Mouse (Mus musculus): Measurements from ENCODE around the gene Acss1.

Acss1 gene

GRCm38 (mm10) chr2:150667820-150668766, at the start of gene Acss1:
Acss1 (minus strand) TSS chr2:150668500.
- peak; percentile 40 to 62 for DNase-seq (ENCODE audit: low spot score in 2 of 2)

GRCm38 (mm10) chr2:150712167-150712674, 43.9 kb upstream of the Acss1 start:
- DNase-seq (ENCODE audit: low spot score in 2 of 2) = no peak

- DNase-seq (ENCODE audit: low spot score in 2 of 2) = no peak
Measured at GRCm38 (mm10) chr2:150691481-150692170, 23.3 kb upstream of the Acss1 start.

- DNase-seq (ENCODE audit: low spot score in 2 of 2) = no peak
Measured at GRCm38 (mm10) chr2:150690216-150690615, 21.9 kb upstream of the Acss1 start.

- no peak for DNase-seq (ENCODE audit: low spot score in 2 of 2)
Measured at GRCm38 (mm10) chr2:150689223-150689800, 21.0 kb upstream of the Acss1 start, which contains the start of gene Vsx1. Vsx1 (minus strand) TSS chr2:150689360.

- peak in 1 of 2 experiments; percentile 53 for DNase-seq (ENCODE audit: low spot score in 2 of 2)
Measured at GRCm38 (mm10) chr2:150688541-150689186, 20.4 kb upstream of the Acss1 start.

- no peak for DNase-seq (ENCODE audit: low spot score in 2 of 2)
Measured at GRCm38 (mm10) chr2:150687871-150688540, 19.7 kb upstream of the Acss1 start.

GRCm38 (mm10) chr2:150685389-150685788, 17.1 kb upstream of the Acss1 start:
- no peak for DNase-seq (ENCODE audit: low spot score in 2 of 2)

- DNase-seq (ENCODE audit: low spot score in 2 of 2) = no peak
Measured at GRCm38 (mm10) chr2:150684451-150684850, 16.2 kb upstream of the Acss1 start.

GRCm38 (mm10) chr2:150681581-150681980, 13.3 kb upstream of the Acss1 start:
- DNase-seq (ENCODE audit: low spot score in 2 of 2) = no peak

- DNase-seq (ENCODE audit: low spot score in 2 of 2) = peak in 1 of 2 experiments; percentile 70
Measured at GRCm38 (mm10) chr2:150678392-150678791, 10.1 kb upstream of the Acss1 start.

- DNase-seq (ENCODE audit: low spot score in 2 of 2) = no peak
Measured at GRCm38 (mm10) chr2:150675525-150675924, 7.2 kb upstream of the Acss1 start.

GRCm38 (mm10) chr2:150674900-150675299, 6.6 kb upstream of the Acss1 start:
- DNase-seq (ENCODE audit: low spot score in 2 of 2) = no peak

- DNase-seq (ENCODE audit: low spot score in 2 of 2) = no peak
Measured at GRCm38 (mm10) chr2:150673929-150674328, 5.6 kb upstream of the Acss1 start.

- DNase-seq (ENCODE audit: low spot score in 2 of 2) = no peak
Measured at GRCm38 (mm10) chr2:150671609-150672290, 3.5 kb upstream of the Acss1 start.

GRCm38 (mm10) chr2:150670926-150671325, 2.6 kb upstream of the Acss1 start:
- no peak for DNase-seq (ENCODE audit: low spot score in 2 of 2)

- no peak for DNase-seq (ENCODE audit: low spot score in 2 of 2)
Measured at GRCm38 (mm10) chr2:150669454-150670045, 1.2 kb upstream of the Acss1 start.

- no peak for DNase-seq (ENCODE audit: low spot score in 2 of 2)
Measured at GRCm38 (mm10) chr2:150668956-150669355, 656 bp upstream of the Acss1 start.

- DNase-seq (ENCODE audit: low spot score in 2 of 2) = no peak
Measured at GRCm38 (mm10) chr2:150667065-150667819, 1.1 kb downstream of the Acss1 start.

All from urinary bladder, postnatal 36 days (tissue).